Mouse (Mus musculus) forebrain, embryonic 13.5 days (tissue): ENCODE results near the gene Klhl10. TPM values are rescaled to one million over a fixed set of nuclear protein-coding genes. Genes with fewer than 3 reads are reported as not detected.

Source experiments
- ATAC-seq: fragments of 200-750 bp; cut with Nextera tagmentation; 2 replicates; pipeline ENCODE4 v1.8.0; 2017
- H3K27ac ChIP-seq: fragments of 300-500 bp; sonication (generic); 2 replicates; pipeline ENCODE4 v1.5.1; 2015; ENCODE audit warnings: inconsistent platforms, mild to moderate bottlenecking, moderate library complexity
- H3K27me3 ChIP-seq: fragments of 300-500 bp; sonication (generic); 2 replicates; pipeline ENCODE4 v1.6.1; 2015; ENCODE audit warnings: mild to moderate bottlenecking, inconsistent platforms
- H3K36me3 ChIP-seq: fragments of 300-500 bp; sonication (generic); 2 replicates; pipeline ENCODE4 v1.6.1; 2015; ENCODE audit warnings: mild to moderate bottlenecking, inconsistent platforms; ENCODE audit not compliant: poor library complexity, severe bottlenecking
- H3K4me1 ChIP-seq: fragments of 300-500 bp; sonication (generic); 2 replicates; pipeline ENCODE4 v1.6.1; 2015; ENCODE audit warnings: inconsistent platforms
- H3K4me2 ChIP-seq: fragments of 300-500 bp; sonication (generic); 2 replicates; pipeline ENCODE4 v1.6.1; 2015; ENCODE audit warnings: inconsistent platforms, mild to moderate bottlenecking, moderate library complexity
- H3K4me3 ChIP-seq: fragments of 300-500 bp; sonication (generic); 2 replicates; pipeline ENCODE4 v1.5.1; 2015; ENCODE audit warnings: mild to moderate bottlenecking, inconsistent platforms
- H3K9ac ChIP-seq: fragments of 300-500 bp; sonication (generic); 2 replicates; pipeline ENCODE4 v1.6.1; 2015; ENCODE audit warnings: mild to moderate bottlenecking, inconsistent platforms
- H3K9me3 ChIP-seq: fragments of 300-500 bp; sonication (generic); replicated peaks from 2 replicates; pipeline ENCODE4 v1.6.1; 2016; ENCODE audit warnings: inconsistent platforms
- WGBS: fragments of 180-500 bp; shearing (Covaris S2); methylation state at CpG from one replicate; pipeline ENCODE4 v1.1.7; 2015; 5-methylcytosine and 5-hydroxymethylcytosine counted together
- polyA plus RNA-seq: library from polyadenylated mRNA; unstranded; fragments of >200 nt; fragmentation: Nextera tagmentation; extraction: Ambion mirVana; gene quantifications from 2 replicates; pipeline ENCODE4 v1.2.1, GENCODE M21; 2015

The Klhl10 gene
- polyA plus RNA-seq, 1 experiment from 2014 or later = 0.70 TPM

- ATAC-seq = 0 out of 2 replicates have a peak, but pooled peaks have one; percentile 32
Observed at GRCm38 (mm10) chr11:100472935-100473295, 31.2 kb downstream of the Klhl10 start.

GRCm38 (mm10) chr11:100476281-100476680 lies 34.6 kb downstream of the Klhl10 start:
- 97% methylated on average over 5 of the region's 5 CpGs for WGBS
- H3K27me3 ChIP-seq = no peaks in the 10 kb centered on the region
- H3K36me3 ChIP-seq = peaks cover 58% of the 10 kb centered on the region
- H3K4me2 ChIP-seq = no peak overlapping the region
- no peaks in the 10 kb centered on the region for H3K9me3 ChIP-seq
- no peak overlapping the region for H3K4me3 ChIP-seq
- H3K9ac ChIP-seq = no peak overlapping the region
- ATAC-seq = no peak
- H3K27ac ChIP-seq = no peak overlapping the region
- H3K4me1 ChIP-seq = peaks cover 2% of the 10 kb centered on the region

More at GRCm38 (mm10) chr11:100472935-100473295, 31.2 kb downstream of the Klhl10 start:
- H3K36me3 ChIP-seq = peaks cover 29% of the 10 kb centered on the region
- H3K4me2 ChIP-seq = no peak overlapping the region
- H3K27me3 ChIP-seq = no peaks in the 10 kb centered on the region
- peak overlapping the region; percentile 96 for H3K4me3 ChIP-seq
- H3K27ac ChIP-seq = no peak overlapping the region
- H3K9ac ChIP-seq = no peak overlapping the region
- H3K9me3 ChIP-seq = no peaks in the 10 kb centered on the region
- H3K4me1 ChIP-seq = peaks cover 20% of the 10 kb centered on the region
- WGBS = 27% methylated on average over 5 of the region's 5 CpGs

- 95% methylated on average over 7 of the region's 7 CpGs for WGBS
- Histone ChIP-seq H3K9me3 (no peaks in the 10 kb centered on the region), H3K27me3 (no peaks in the 10 kb centered on the region), H3K27ac (no peak overlapping the region), H3K4me2 (no peak overlapping the region), H3K9ac (no peak overlapping the region), H3K4me1 (no peaks in the 10 kb centered on the region), H3K36me3 (peaks cover 87% of the 10 kb centered on the region), H3K4me3 (no peak overlapping the region)
- no peak for ATAC-seq
Observed at GRCm38 (mm10) chr11:100479152-100479551, 37.4 kb downstream of the Klhl10 start.

GRCm38 (mm10) chr11:100484461-100484860 lies 42.7 kb downstream of the Klhl10 start:
- Histone ChIP-seq H3K9me3 (no peaks in the 10 kb centered on the region), H3K27me3 (no peaks in the 10 kb centered on the region), H3K27ac (no peak overlapping the region), H3K4me1 (no peaks in the 10 kb centered on the region), H3K4me2 (no peak overlapping the region), H3K4me3 (no peak overlapping the region), H3K9ac (no peak overlapping the region), H3K36me3 (peaks cover 99% of the 10 kb centered on the region)
- WGBS = 96% methylated on average over 3 of the region's 3 CpGs
- no peak for ATAC-seq

- Histone ChIP-seq H3K4me1 (no peaks in the 10 kb centered on the region), H3K9ac (no peak overlapping the region), H3K36me3 (peaks cover 99% of the 10 kb centered on the region), H3K9me3 (no peaks in the 10 kb centered on the region), H3K27ac (no peak overlapping the region), H3K27me3 (no peaks in the 10 kb centered on the region), H3K4me2 (no peak overlapping the region), H3K4me3 (no peak overlapping the region)
- WGBS = 88% methylated on average over 8 of the region's 8 CpGs
- ATAC-seq = no peak
Observed at GRCm38 (mm10) chr11:100485801-100486538, 44.3 kb downstream of the Klhl10 start.

GRCm38 (mm10) chr11:100490951-100491350 lies 49.2 kb downstream of the Klhl10 start:
- Histone ChIP-seq H3K27me3 (no peaks in the 10 kb centered on the region), H3K27ac (no peak overlapping the region), H3K9ac (no peak overlapping the region), H3K4me3 (no peak overlapping the region), H3K4me2 (no peak overlapping the region), H3K36me3 (peaks cover 96% of the 10 kb centered on the region), H3K9me3 (no peaks in the 10 kb centered on the region), H3K4me1 (no peaks in the 10 kb centered on the region)
- ATAC-seq = no peak
- 93% methylated on average over 6 of the region's 6 CpGs for WGBS

- H3K9me3 ChIP-seq = no peaks in the 10 kb centered on the region
- peaks cover 97% of the 10 kb centered on the region for H3K36me3 ChIP-seq
- 96% methylated on average over 12 of the region's 12 CpGs for WGBS
Observed at GRCm38 (mm10) chr11:100493771-100494170, 52.1 kb downstream of the Klhl10 start.

GRCm38 (mm10) chr11:100500241-100500640 lies 58.5 kb downstream of the Klhl10 start:
- Histone ChIP-seq H3K27ac (no peak overlapping the region), H3K4me1 (0 out of 2 replicates have a peak, but pooled peaks cover 5% of the 10 kb centered on the region), H3K4me2 (no peak overlapping the region), H3K9me3 (no peaks in the 10 kb centered on the region), H3K27me3 (no peaks in the 10 kb centered on the region), H3K9ac (no peak overlapping the region), H3K4me3 (no peak overlapping the region), H3K36me3 (peaks cover 100% of the 10 kb centered on the region)
- 73% methylated on average over 3 of the region's 3 CpGs for WGBS
- ATAC-seq = no peak

More at GRCm38 (mm10) chr11:100493771-100494170, 52.1 kb downstream of the Klhl10 start:
- Histone ChIP-seq H3K4me1 (no peaks in the 10 kb centered on the region), H3K9ac (no peak overlapping the region), H3K27ac (no peak overlapping the region), H3K4me2 (no peak overlapping the region), H3K27me3 (no peaks in the 10 kb centered on the region), H3K4me3 (no peak overlapping the region)
- ATAC-seq = no peak

GRCm38 (mm10) chr11:100500651-100501050 lies 58.9 kb downstream of the Klhl10 start:
- Histone ChIP-seq H3K9ac (no peak overlapping the region), H3K27me3 (no peaks in the 10 kb centered on the region), H3K27ac (no peak overlapping the region), H3K36me3 (peaks cover 100% of the 10 kb centered on the region), H3K4me2 (no peak overlapping the region), H3K4me1 (0 out of 2 replicates have a peak, but pooled peaks cover 5% of the 10 kb centered on the region), H3K4me3 (no peak overlapping the region), H3K9me3 (no peaks in the 10 kb centered on the region)
- no peak for ATAC-seq
- 78% methylated on average over 7 of the region's 7 CpGs for WGBS

- no peak overlapping the region for H3K9ac ChIP-seq
- H3K4me1 ChIP-seq = 0 out of 2 replicates have a peak, but pooled peaks cover 5% of the 10 kb centered on the region
- no peaks in the 10 kb centered on the region for H3K27me3 ChIP-seq
- peaks cover 100% of the 10 kb centered on the region for H3K36me3 ChIP-seq
- 6% methylated on average over 6 of the region's 6 CpGs for WGBS
- H3K4me3 ChIP-seq = no peak overlapping the region
- H3K9me3 ChIP-seq = no peaks in the 10 kb centered on the region
- no peak overlapping the region for H3K4me2 ChIP-seq
- H3K27ac ChIP-seq = peak overlapping the region; percentile 16; the same call in 1 of the 2 replicates
- ATAC-seq = no peak
Observed at GRCm38 (mm10) chr11:100501321-100501720, 59.6 kb downstream of the Klhl10 start.

- Histone ChIP-seq H3K9ac (no peak overlapping the region), H3K36me3 (peaks cover 98% of the 10 kb centered on the region), H3K27ac (no peak overlapping the region), H3K9me3 (no peaks in the 10 kb centered on the region), H3K4me3 (no peak overlapping the region), H3K4me1 (0 out of 2 replicates have a peak, but pooled peaks cover 5% of the 10 kb centered on the region), H3K27me3 (no peaks in the 10 kb centered on the region), H3K4me2 (no peak overlapping the region)
- no peak for ATAC-seq
- 96% methylated on average over 12 of the region's 12 CpGs for WGBS
Observed at GRCm38 (mm10) chr11:100504990-100505660, 63.4 kb downstream of the Klhl10 start.

- H3K4me2 ChIP-seq = no peak overlapping the region
- no peak for ATAC-seq
- H3K27ac ChIP-seq = no peak overlapping the region
- H3K4me3 ChIP-seq = no peak overlapping the region
- 0 out of 2 replicates have a peak, but pooled peaks cover 5% of the 10 kb centered on the region for H3K4me1 ChIP-seq
- no peaks in the 10 kb centered on the region for H3K27me3 ChIP-seq
- no peaks in the 10 kb centered on the region for H3K9me3 ChIP-seq
- WGBS = 86% methylated on average over 8 of the region's 8 CpGs
- no peak overlapping the region for H3K9ac ChIP-seq
- H3K36me3 ChIP-seq = peaks cover 96% of the 10 kb centered on the region
Observed at GRCm38 (mm10) chr11:100505997-100506396, 64.3 kb downstream of the Klhl10 start.
